Mouse (Mus musculus) thymus, postnatal 10 days (tissue): ENCODE measurements around the gene Foxc2.
A peak's percentile ranks its signal among the peaks of the same experiment; 100 is the strongest.

Experiments used
- DNase-seq, 2 experiments: peaks; one replicate each; pipeline ENCODE4 v3.0.0; 2021; ENCODE audit warnings: low spot score in 2 of 2

Gene Foxc2

DNA sequence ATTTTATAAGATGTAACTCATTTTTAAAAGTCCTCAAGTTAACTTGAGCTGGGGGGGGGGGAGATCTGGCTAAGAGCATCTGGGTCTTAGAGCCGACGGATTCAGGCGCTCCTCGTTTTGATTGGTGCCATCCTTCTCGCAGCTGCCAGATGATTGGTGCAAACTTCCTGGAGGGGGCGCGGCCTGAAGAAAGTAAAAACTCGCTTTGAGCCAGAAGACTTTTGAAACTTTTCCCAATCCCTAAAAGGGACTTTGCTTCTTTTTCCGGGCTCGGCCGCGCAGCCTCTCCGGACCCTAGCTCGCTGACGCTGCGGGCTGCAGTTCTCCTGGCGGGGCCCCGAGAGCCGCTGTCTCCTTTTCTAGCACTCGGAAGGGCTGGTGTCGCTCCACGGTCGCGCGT, at the start of gene Foxc2:
Gene Foxc2, plus strand, starts transcription at position 224 of the 400 bp plus-strand sequence.
- peak; percentile 28 to 50 for DNase-seq

DNA sequence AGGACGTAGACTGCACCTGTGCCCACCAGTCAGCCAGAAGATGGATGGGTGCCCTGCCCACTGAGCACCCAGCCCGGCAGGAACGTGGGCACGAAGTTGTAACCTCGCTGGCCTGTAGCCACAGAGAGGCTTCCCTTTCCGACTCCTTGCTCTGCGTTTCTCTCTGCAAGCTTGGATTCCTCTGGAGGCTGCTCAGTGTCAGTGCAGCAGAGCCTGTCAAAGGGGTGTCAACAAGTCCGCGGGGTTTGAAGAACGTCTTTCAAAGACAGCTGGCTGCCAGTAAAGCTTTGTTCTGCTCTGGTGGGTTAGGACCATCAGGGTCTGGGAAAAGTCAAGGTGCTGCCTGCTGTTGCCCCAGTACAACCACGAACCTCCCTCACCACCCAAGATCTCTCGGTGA, 44.5 kb upstream of the Foxc2 start:
- DNase-seq, result no peak

DNA sequence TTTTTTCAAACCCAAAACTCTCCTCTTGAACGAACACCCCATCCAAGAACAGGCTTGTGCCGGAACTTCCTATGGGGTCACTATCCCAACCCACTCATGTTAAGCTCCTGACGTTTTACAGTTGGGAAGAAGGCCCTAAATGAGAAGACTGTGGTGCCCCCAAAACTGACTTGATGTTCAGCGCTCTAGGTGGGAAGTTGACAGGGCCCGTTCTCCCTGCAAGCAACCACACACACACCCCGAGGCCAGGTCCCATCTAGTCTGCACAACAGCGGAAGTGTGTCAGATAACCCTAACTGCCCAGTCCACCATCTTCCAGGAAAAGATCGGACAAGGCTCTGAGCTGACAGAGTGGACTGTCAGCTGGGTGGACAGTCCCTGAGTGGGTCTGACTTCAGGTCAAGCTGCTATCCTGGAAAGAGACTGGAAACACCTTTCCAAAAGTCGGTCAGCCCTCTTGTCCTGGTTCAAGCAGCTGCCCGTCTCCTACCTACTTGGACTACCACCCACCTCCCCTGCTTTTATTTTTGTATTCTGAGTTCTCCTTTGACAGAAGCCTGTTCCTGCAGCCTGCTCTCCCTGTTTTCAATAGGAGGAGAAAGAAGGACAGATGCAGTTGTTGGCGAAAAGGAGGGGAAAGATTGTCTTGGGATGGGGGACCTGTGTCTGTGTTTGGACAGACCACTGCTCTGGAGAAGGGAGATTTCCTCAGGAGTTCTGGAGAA, 43.4 kb upstream of the Foxc2 start:
- DNase-seq, result no peak

DNA sequence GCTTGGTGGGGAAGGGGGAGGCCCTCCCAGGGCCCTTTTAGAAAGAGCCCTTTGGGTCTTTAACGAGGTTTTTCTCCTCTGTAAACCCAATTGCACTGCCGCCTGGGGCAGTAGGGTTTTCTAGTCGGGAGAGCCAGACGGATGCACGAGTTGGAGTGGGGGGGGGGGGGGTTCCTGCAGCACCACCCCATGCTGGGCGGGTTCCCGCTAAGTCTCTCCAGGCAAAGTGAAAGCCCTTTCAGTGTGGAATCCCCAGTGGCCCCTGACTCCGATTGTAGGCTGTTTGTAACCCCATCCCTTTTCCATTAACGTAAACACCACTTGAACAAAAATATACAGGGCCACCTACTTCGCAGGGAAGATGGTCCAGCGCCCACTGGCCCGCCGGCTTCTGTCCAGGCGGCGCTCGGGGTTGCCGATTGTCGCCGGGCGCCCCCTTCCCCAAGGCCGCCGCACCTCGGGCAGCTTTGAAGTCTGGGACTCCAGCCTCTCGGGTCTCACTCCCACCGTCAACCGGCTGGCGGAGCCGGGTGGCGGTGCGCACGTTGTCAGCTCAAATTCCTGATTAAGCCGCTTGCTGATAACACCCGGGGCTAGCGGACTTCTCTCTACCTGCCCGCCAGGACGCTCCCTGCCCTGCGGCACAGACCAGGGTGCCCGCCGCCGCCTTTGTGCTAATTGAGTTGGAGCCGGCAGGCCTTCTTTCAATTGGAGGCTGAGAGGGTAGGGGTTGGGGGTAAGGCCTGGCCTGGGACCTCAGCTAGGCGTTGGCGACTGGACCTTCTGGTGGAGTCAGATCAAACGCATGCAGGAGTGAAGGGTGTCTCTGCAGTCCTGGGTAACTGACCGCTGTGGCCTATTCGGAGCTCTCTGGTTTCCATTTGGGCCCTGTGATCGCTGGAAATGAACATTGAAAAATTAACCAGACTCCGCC, 42.5 kb upstream of the Foxc2 start:
- no peak for DNase-seq

DNA sequence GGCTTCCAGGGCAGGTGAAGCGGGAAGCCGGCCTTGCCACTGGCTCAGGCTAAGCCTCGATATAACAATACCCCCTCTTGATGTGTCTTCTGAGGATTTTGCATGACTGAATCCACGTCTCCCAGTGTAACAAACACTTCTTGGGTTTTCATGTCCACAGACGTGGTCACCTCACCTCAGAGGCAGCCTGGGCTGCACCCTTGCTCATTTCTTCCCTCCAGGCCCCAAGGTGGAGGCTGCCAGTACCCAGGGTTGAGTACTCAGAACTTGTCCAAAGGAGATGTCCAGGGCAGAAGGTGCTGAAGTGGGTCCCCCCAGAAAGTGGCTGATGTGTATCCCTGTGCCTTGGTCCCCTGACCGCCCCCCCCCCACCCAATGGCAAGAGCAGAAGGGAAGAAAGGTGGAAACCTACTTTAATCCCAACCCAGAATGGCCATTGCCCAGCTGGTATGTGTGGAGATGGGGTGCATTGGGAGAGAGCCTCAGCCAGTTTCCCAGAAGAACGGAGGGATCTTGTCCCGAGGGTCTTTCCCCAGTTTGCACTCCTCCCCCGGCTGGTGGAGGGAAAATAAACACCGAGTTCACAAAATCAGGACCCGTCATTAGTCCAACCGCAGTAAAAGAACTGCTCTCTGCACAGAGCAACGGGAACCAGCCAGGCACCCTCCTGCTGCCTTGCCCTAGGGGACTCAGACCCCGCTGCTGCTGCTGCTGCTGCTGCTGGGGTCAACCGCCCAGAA, 41.7 kb upstream of the Foxc2 start:
- DNase-seq, result no peak

DNA sequence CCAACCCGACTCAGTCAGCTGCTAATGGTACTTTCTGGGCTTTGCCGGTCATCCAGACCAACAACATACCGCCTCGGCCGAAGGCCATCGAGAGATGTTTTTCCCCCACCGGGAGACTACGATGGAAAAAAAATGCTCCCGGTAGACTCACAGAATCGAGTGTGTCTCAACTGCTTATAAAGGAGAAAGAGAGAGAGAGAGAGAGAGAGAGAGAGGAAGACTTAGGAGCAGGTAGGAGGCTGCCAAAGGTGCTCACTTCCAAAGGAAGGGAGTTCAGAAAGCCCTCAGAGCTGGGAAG, 41.2 kb upstream of the Foxc2 start:
- no peak for DNase-seq

DNA sequence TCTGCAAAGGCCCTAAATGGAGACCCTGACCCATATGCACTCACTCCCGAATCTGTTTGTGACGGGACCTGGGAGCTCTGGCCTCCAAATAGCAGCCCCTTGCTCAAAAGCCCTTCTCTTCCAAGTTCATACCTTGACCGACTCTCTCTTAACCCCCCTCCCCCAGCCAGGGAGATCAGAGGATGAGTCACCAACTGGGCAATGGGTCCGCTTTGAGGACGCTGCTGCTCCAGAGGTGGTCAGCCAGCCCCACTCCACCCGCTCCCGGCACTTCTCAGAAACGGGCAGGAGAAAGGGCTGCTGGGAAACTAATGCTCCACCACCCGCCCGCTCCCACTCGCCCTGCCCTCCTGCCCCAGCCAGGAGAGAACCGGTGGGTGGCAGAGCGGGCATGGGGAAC, 40.0 kb upstream of the Foxc2 start:
- DNase-seq, result no peak

DNA sequence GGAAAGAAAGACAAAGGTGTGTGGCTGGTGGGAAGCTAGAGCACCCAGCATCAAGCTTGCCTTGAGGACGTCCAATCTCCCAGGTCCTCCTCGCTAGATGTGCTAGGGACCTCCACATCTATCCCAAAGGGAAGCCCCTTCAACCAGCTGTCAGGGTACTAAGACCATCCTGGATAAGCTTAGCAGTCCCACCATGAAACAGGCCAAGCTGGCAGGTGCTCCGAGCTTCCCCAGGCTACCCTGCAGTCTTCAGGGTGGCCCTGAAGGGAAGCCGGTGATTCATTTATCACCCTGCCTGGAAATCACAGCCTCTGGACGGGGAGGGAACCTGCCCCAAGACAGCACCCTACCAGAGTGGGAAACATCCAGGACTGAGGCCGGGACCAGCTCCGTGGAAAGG, 39.4 kb upstream of the Foxc2 start:
- DNase-seq, result no peak

DNA sequence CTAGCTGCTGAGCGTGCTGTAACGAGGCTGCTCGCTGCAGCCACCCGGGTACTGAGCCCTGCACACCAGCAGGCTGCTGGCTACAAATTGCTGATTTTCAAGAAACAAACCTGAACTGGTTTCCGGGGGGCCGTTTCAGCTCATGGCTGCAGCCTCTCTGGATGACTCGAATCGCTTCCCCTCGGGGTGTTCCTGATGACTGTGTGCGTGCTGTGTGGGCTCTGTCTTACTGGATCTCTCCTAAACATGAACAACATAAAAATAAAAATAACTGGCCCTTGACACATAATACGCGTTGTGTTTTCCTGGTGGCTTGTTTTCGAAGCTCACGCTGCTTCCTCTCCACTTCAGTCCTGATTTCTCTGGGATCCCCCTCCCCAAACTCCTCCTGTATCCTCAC, 37.2 kb upstream of the Foxc2 start:
- no peak for DNase-seq

DNA sequence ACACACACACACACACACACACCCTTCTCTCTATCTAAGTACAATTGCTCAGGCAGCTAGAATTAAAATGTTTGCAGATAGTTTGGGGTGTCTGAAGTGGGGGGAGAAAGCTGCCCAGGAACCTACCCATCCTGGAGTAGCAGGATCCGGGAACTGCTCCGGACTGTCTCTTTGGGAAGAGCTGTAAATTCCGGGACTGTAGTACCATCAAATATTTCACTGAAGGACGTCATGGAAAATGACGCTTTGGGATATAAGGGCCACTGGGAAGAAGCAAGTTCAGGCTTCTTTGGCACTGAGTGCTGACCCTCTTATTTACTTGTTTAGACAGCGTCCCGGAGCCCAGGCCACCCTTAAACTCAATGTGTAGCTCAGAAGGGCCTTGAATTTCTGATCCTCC, 36.8 kb upstream of the Foxc2 start:
- no peak for DNase-seq

DNA sequence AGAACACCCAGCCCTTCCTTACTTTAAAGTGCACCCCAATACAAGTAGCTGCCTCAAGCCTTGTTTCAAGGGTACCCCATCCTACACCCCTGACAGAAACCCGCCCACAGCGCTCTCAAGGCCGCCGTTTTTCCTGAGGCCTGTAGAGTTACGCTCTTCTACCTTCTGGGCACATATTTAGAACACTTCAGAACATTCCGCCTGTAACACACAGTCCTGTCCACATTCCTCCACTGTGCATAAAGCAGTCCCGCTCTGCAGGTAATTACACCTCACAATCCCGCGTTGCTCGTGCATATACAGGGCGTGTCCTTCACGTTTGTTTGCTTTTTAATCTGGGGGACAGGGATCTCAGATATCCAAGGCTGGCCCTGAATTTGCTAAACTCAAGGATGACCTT, 36.0 kb upstream of the Foxc2 start:
- no peak for DNase-seq

DNA sequence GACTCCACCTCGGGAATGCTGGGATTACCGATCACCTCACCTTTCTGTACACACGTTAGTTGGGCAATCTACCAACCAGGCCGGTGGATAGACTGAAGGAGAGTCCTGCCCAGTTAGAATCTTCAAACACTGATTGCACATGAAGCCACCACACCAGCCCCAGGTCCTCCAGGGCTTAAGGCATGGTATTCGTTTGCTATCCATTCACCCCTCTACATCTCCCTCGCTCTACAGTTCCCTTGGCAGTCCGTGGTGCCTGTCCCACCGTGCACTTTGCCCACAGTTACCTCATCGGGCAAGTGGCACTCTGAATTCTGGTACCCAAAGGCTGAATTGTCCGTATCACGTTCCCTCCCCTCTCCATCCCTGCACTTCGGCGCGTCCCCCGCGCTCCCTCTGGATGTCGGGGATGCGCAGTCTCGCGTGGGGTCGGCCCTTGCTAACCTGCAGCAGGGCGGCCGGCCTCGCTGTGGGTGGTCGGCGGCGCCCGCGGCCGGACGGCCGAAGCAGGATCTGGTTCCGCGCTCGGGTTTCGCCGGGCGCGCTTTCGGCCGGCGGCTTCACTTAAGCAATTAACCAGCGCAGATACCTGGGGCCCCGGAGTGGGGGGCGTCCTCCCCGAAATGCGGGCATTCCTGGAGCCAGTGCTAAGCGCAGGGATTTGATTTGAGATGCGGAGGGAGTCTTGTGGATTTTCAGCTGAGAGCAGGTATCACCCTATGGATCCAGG, 35.4 kb upstream of the Foxc2 start:
- DNase-seq, result no peak

DNA sequence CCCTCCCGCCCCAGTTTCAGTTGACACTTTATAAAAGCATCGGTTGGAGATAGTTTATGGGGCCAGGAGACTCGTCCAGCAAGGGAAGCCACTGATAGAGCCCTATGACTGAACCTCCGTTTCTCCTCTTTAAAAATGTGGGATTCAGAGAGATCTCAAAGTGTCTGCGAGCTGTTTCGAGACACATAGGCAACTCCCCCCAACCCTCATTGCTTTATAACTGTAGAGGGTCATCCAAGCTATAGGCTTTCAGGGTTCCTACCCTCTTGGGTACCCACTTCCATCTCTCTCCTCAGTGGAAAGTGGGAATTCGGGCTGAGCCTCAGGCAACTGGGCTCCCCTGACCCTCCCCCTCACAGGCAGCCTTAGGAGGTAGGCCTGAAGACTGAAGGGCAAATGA, 34.6 kb upstream of the Foxc2 start:
- DNase-seq, result no peak

DNA sequence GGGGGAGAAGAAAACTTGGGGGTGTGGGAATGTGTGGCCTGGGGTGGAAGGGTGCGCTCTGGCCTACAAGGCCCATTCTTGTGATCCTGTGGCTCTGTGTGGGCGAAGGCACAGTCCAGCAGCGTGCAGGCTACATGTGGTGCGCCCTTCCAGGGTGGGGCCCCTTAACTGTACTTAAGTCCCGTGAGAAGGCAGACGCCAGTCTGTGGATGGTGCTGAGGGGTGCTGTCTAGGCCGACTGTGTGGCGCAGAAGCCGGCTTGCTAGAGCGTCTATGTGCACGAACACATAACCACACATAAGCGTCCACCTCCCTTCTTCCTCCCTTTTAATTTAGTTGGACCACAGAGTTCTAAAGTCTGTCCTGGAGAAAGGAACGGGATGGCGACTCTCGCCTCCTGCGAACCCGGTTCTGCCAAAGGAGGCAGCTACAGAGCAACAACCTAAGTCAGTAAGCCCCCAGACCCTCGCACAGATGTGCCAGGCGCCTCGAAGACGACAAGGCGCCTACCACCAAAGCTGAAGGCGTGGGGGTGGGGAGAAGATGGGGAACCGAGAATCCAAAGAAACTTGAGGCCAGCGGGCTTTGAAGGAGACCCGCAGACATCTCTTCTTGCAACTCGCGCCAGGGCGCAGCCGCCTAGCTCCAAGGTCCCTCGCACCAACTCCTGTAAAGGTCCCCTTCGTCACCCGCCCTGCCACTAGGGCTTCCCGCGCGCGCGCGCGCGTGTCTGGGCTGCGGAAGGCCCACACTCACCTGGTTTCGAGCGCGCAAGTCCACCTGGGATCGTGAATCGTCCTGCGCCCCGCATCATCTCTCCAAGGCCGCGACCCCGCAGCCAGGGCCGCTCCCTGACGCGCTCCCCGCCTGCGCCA, 33.5 kb upstream of the Foxc2 start:
- DNase-seq, result no peak

DNA sequence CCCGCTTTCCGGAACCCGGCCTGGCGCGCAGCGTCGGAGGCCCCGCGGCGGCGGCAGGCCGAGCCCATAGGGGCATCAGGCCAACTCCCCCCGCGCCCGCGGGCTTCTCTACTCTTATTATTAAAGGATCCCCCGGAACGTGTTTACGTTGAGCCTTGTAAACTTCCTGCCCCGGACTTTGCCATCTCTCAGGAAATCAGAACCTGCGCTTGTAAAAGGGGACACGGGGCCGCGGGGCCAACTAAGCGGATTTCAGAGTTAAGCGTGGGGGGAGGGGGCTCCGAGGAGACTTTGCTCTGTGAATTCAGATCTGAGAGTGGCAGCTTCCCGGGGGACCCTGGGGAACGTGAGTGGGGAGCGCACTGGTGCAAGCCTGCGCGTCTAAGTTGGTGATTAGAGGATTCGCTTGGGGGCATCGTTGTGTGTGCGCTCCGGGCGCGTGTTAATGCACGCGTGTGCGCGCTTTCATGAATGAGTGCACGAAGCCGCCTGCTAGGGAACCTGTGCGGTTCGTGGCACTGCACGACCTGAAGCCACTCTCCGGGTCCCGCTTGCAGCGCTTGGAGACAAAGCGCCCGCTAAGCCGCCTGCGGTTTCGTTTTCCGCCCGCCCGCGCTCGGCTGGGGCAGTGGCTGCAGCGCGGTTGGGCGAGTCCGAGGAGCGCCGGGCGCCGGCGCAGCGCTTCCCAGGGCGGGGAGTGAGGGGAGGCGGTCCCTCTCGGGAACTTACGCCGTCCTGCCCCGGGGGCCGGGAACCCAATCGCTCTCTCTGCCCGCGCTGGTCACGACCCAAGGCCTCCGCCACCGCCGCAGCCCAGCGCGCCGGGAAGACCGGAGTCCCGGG, 32.7 kb upstream of the Foxc2 start:
- DNase-seq, result no peak

DNA sequence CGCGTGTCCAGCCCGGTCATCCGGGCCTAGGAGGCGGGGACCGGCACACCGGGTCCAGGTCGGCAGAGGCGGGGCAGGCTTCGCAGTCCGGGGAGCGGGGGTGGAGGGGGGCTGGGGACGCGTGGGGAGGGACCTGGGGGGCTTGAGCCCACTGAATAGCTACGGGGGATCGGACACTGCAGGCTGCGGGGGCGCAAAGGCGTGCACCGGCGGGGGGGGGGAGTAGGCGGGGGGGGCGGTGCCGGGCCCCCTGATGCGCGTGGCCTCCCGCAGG, 32.1 kb upstream of the Foxc2 start:
- no peak for DNase-seq

DNA sequence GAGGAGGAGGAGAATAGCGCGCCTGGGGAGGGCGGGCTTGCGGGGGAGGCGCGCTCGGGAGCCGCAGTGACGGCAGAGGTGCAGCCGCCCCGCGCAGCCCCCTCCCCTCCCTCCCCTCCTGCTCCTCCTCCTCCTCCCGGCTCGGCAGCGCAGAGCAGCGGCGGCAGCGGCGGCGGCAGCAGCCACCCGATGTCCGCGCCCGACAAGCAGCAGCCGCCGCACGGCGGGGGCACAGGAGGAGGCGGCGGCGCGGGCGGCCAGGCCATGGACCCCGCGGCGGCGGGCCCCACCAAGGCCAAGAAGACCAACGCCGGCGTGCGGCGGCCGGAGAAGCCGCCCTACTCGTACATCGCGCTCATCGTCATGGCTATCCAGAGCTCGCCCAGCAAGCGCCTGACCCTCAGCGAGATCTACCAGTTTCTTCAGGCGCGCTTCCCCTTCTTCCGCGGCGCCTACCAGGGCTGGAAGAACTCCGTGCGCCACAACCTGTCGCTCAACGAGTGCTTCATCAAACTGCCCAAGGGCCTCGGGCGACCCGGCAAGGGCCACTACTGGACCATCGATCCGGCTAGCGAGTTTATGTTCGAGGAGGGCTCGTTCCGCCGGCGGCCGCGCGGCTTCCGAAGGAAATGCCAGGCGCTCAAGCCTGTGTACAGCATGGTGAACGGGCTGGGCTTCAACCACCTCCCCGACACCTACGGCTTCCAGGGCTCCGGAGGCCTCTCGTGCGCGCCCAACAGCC, 31.6 kb upstream of the Foxc2 start, which contains the start of gene Foxf1:
Gene Foxf1, plus strand, starts transcription at position 177 of the 742 bp plus-strand sequence.
- DNase-seq, result no peak

DNA sequence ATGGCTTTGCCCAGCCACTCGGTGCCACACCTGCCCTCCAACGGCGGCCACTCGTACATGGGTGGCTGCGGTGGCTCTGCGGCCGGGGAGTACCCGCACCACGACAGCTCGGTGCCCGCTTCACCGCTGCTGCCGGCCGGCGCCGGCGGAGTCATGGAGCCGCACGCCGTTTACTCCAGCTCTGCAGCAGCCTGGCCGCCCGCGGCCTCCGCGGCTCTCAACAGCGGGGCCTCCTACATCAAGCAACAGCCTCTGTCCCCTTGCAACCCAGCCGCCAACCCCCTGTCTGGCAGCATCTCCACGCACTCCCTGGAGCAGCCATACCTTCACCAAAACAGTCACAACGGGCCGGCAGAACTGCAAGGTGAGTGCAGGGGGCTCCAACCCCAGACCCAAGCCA, 31.0 kb upstream of the Foxc2 start:
- DNase-seq, result no peak

DNA sequence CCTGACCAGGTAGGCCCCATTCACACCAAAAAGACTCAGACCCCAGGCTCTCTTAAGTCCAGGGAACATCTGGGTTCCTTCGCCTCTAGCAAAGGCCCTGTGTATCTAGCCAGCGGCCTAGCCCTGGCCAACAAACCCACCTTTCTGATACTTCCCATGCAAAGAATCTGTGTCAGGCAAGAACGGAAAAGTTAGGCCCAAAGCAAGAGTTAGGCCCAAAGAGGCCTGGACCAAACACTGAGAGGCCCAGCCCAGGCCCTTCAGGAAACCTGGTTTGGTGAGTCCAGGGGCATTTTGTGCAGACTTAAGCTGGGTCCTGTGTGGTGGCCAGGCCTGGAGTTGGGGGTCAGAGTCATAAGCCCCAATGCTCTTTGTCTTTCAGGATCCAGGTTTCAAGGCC, 30.4 kb upstream of the Foxc2 start:
- no peak for DNase-seq
